Mouse (Mus musculus): ENCODE data around the gene Hadh. TPM values are rescaled to one million over a fixed set of nuclear protein-coding genes. Genes with fewer than 3 reads are reported as not detected.

Hadh gene
- polyA plus RNA-seq, 1 experiment, result 109 TPM

GRCm38 (mm10) chr3:131218636-131219390, 53.1 kb downstream of the Hadh start:
- no peak for DNase-seq (ENCODE audit: low spot score)

DNA sequence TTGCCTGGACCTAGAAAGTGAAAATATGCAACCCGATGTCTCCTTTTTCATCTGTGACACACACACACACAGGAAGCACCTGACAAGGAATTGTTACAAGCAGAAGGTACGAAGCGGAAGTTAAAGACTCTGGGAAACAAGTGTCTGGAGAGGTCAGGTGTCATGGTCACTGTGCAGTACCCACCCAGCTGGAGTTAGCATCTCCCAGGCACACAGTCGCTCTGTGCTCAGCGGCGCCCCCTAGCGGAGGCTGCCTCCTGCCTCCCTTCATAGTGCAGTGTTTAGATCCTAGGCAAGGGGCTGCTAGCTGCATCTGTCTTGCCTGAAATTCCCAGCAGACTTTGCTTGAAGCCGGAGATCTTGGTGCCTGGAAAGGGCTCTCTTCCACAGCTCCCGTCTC, 57.1 kb downstream of the Hadh start:
- no peak for DNase-seq (ENCODE audit: low spot score)

DNA sequence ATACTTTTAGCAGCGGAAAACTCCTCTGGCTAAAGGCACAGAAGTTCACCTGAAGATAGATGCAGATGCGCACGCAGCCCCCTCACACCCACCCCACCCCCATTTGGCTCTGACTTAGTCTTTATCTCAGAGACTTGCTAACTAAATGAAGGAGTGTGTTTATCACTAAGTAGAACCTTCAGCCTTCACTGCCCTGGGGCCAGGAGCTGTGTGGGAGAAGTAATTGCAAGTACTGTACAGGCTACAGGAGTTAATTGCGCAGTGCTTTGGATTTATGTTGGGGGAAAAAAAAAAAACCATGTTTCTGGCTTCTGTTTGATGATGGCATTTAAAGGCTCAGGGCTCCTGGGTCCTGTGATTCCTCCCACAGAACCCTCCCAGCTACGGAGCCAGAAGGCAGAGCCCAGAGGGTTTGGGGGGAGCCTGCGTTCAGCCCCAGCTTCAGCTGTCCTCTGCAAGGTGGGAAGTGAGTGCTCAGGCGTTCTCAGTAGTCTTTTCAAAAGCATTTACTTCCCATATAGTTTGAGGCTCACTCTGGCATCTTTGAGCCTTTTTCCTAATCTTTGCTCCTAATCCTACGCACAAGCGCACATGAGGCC, 57.7 kb downstream of the Hadh start:
- no peak for DNase-seq (ENCODE audit: low spot score)

DNA sequence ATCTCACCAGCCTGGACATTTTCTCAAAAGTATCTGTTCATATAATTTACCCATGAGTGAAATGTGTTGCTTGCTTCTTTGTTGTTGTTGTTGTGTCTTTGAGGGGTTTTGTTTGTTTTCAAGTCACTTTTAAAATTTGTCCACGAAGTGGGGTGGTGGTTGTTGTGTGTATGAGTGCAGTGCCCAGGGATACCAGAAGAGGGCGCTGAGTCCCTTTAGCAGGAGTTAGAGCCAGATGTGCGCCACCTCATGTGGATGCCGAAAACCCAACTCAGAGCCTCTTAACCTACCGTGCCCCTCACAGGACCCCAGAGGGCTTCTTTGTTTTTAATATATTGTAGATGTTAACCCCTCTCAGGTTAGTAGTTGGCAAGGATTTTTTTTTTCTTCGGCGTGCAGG, 59.7 kb downstream of the Hadh start:
- DNase-seq (ENCODE audit: low spot score), result no peak

GRCm38 (mm10) chr3:131208265-131208891, 63.5 kb downstream of the Hadh start:
- DNase-seq (ENCODE audit: low spot score), result no peak

- no peak for DNase-seq (ENCODE audit: low spot score)
Observed at GRCm38 (mm10) chr3:131207846-131208245, 64.1 kb downstream of the Hadh start.

DNA sequence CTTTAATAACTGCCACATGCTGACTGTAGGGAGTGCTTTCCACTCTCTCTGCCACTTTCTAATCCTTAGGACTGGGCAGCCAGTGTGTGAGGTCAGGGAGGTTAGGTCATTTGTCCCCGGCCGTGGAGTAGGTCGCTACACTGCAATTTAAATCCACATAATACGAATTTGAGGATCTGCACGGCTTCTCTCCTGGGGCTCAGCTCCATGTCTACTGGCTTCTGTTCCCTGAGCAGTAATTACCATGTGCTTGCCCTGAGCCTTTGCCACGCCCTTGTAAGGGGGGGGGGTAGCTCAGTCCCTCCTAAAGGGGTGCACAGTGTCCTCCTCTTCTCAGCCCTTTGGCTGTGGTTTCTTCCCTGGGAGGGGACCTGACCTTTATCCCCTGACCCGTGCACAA, 69.6 kb downstream of the Hadh start:
- no peak for DNase-seq (ENCODE audit: low spot score)

DNA sequence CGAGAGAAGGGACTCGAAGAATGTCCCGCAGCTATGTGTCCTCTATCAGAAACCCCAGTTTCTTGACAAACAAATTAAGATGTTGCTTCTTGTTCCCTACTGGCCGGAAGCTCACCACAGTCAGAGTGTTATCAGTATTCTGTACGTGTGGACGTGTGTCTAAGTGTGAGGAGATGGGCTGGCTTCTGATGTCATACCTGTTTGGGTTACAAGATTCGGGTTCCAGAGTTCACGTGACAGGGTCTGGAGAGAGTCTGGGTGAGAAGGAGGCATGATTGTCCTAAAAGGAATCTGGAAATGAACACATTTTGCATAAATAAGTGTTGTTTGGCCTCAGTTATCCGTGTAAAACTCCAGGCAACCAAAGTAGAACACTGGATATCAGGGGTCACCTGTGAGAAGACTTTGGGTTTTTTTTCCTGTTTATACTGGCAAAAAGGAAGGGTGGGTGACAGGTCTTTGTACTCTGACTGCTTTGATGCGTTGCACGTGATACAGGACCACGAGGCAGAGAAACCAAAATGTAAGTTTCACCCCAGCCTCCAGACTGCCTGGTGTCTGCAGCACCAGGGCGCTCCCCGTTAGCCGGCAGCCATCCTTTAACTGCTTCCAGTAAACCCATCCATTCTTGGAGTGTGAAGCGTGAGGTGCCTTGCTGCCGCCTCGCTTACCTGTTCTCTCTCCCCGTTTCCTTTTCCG, 72.2 kb downstream of the Hadh start:
- no peak for DNase-seq (ENCODE audit: low spot score)

DNA sequence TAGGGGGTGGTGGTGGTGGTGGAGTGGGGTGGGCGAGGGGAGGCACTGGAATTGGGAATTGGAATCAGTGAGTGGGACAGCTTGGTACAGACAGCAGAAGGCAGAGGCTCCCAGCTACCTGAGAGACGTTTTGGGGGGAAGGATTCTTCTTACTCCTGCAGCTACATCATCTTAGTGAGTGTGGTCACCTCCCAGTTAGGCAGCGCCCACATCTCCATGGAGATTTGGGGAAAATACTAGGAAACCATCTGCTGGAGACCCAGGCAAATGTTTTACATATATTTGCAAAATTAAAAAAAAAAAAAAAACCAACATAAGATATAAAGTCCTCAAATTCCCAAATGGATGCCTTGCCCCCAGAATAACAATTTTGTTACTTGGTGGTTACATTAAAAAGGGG, 72.9 kb downstream of the Hadh start:
- no peak for DNase-seq (ENCODE audit: low spot score)

GRCm38 (mm10) chr3:131196507-131197019, 75.3 kb downstream of the Hadh start:
- no peak for DNase-seq (ENCODE audit: low spot score)

DNA sequence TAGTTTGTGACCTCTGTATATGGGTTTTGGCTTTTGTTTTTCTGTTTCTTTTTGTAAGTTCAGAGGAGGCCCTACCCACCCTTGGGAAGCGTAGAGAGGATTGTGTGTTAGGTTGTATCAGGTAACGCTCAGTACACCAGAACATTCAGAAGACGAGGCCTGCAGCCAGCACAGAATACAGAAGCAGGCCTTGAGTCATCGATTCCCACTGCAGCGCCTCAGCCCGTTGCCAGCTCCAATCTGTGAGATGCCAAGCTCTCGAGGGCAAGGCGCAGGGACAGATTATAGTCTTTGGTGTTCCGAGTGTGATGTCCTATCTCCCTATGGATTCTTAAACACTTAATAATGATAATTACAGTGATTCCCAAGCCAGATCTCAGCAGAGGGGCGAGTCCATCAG, 75.9 kb downstream of the Hadh start:
- DNase-seq (ENCODE audit: low spot score), result no peak

DNA sequence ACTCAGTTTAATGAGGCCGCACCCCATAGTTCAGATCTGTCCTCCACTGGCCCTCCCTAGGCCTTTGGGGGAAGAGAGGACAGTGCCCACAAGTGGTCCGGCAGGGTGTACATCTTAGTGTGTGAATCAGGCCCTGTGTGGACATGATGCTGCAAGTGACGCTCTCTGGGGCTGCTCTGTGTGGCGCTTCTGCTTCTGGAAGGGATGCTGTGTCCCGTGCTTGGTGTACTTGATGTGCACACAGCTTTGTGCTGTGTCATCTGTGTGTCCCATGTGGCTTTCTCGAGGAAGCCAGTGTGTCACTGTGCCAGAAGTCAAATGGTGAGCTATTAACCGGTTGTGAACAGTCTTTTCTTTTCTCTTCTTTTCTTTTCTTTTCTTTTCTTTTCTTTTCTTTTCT, 80.4 kb downstream of the Hadh start:
- DNase-seq (ENCODE audit: low spot score), result no peak

DNA sequence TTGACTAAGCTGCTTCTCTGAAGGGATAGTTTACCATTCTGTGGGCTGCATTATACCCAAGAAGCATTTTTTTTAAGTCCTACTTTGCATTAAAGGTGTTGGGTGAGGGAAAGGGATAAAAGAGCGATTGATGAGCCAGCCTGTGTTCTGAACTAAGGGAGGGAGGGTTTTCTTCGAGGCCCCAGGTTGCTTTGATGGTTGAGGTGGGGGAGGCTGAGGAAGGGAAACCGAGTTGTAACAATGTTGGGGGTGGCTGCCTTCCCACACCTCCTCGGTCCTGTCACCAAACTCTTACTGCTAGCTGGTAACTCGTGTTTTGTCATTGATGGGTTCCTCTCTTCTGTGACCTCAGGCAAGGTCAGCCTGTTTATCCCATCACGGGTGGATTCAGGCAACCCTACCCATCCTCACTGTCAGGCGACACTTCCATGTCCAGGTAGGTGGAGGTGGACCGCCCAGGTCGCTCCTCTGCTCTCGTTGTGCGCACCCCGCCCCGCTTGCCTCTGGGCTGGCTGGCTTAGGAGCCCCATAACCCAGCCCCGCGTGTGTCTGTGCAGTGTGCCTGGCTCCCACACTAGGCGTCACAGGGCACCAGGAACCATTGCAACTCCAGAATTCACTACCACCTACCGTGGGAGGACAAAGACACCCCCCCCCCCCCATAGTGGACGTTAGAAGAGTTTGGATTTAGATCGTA, 81.1 kb downstream of the Hadh start:
- no peak for DNase-seq (ENCODE audit: low spot score)

DNA sequence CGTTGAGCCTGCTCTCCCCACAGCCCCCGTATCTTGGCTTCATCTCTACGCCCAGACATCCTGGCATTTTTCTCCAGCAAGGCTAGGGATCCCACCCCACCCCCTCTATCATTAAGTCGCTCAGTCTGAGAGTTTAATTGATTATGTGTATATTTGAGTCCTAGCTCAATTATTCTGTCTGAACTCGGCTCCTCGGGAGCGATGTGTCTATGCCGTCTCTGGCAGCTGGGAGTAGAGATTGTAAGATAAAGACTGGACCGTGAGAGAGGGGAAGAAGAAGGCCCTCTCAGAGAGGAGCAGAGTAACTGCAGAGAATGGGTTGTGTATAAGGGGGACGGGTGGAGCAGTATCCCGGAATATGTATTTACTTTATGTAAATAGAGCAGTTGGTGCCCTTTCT, 81.7 kb downstream of the Hadh start:
- DNase-seq (ENCODE audit: low spot score), result no peak

- DNase-seq (ENCODE audit: low spot score), result no peak
Observed at GRCm38 (mm10) chr3:131186193-131186592, 85.7 kb downstream of the Hadh start.

Other genes with a start within 250 kb of the Hadh start
- gene Lef1, start 161.6 kb downstream of the Hadh start, polyA plus RNA-seq (2012; rRNA removed), result 2.3 and 4.0 TPM in 2 replicates
- 2.5 and 2.8 TPM in 2 replicates for gene Cyp2u1, start 31.1 kb upstream of the Hadh start, polyA plus RNA-seq (2012; rRNA removed)
- gene Sgms2, start 219.3 kb upstream of the Hadh start, polyA plus RNA-seq (2012; rRNA removed), result 3.4 and 3.7 TPM in 2 replicates

Measured in urinary bladder, adult 2 months (tissue).